Mouse (Mus musculus) hindbrain, embryonic 11.5 days (tissue): ENCODE measurements around the gene Olfr353. TPM values are rescaled to one million over a fixed set of nuclear protein-coding genes. Genes with fewer than 3 reads are reported as not detected.

Experiments used
- ATAC-seq: fragments of 200-750 bp; cut with Nextera tagmentation; 2 replicates; pipeline ENCODE4 v1.8.0; 2017; ENCODE audit warnings: mild to moderate bottlenecking, moderate TSS enrichment, moderate library complexity; ENCODE audit not compliant: low FRiP score
- DNase-seq: peaks from one replicate; pipeline ENCODE4 v3.0.0-alpha.2; 2015; ENCODE audit warnings: low spot score
- H3K27ac ChIP-seq: fragments of 300-500 bp; sonication (generic); 2 replicates; pipeline ENCODE4 v1.5.1; 2014; ENCODE audit warnings: mild to moderate bottlenecking, low read depth, low read length
- H3K27me3 ChIP-seq: fragments of 300-500 bp; sonication (generic); 2 replicates; pipeline ENCODE4 v1.6.1; 2014; ENCODE audit warnings: mild to moderate bottlenecking, low read length, moderate library complexity, mixed read lengths; ENCODE audit not compliant: control insufficient read depth, insufficient read depth
- H3K36me3 ChIP-seq: fragments of 300-500 bp; sonication (generic); 2 replicates; pipeline ENCODE4 v1.6.1; 2014; ENCODE audit warnings: mild to moderate bottlenecking, low read length, moderate library complexity, mixed read lengths; ENCODE audit not compliant: control insufficient read depth, insufficient read depth
- H3K4me1 ChIP-seq: fragments of 300-500 bp; sonication (generic); replicated peaks from 2 replicates; pipeline ENCODE4 v1.6.1; 2014; ENCODE audit warnings: low read length, mixed read lengths; ENCODE audit not compliant: control insufficient read depth, insufficient read depth
- H3K4me2 ChIP-seq: fragments of 300-500 bp; sonication (generic); replicated peaks from 2 replicates; pipeline ENCODE4 v1.6.1; 2014; ENCODE audit warnings: mild to moderate bottlenecking, low read depth, low read length
- H3K4me3 ChIP-seq: fragments of 300-500 bp; sonication (generic); 2 replicates; pipeline ENCODE4 v1.5.1; 2014; ENCODE audit warnings: low read depth, low read length
- H3K9ac ChIP-seq: fragments of 300-500 bp; sonication (generic); 2 replicates; pipeline ENCODE4 v1.6.1; 2014; ENCODE audit warnings: low read depth, low read length
- H3K9me3 ChIP-seq: fragments of 300-500 bp; sonication (generic); 2 replicates; pipeline ENCODE4 v1.6.1; 2016; ENCODE audit warnings: low read length; ENCODE audit not compliant: control insufficient read depth
- WGBS: fragments of 180-500 bp; shearing (Covaris S2); extraction: QIAGEN DNeasy Blood & Tissue Kit; methylation state at CpG from one replicate; pipeline ENCODE4 v1.1.7; 2014; 5-methylcytosine and 5-hydroxymethylcytosine counted together
- polyA plus RNA-seq: library from polyadenylated mRNA; unstranded; fragments of >200 nt; fragmentation: Nextera tagmentation; extraction: Ambion mirVana; gene quantifications from 2 replicates; pipeline ENCODE4 v1.2.1, GENCODE M21; 2014

Gene Olfr353
- polyA plus RNA-seq = not detected in 2 replicates

DNA sequence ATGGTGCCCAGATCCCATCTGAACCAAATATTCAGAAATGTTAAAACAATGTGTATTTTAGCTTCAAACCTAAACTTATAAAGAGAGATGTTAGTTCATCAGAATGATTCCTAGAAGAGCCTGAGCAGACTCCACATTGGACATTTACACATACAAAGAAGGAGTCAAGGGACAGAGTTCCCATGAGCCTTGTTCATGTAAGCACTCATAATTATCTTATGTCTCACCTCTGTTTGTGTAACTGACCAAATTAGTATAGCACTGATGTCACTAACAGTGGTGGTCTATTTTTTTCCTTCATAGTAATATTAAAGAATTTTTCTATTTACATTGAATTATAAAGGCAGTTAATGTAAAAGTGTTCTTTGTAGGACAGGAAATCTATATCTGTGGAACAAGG is at the start of gene Olfr353:
Gene Olfr353 (minus strand): TSS at position 101 of the 400 bp plus-strand sequence.
- ATAC-seq = no peak

DNA sequence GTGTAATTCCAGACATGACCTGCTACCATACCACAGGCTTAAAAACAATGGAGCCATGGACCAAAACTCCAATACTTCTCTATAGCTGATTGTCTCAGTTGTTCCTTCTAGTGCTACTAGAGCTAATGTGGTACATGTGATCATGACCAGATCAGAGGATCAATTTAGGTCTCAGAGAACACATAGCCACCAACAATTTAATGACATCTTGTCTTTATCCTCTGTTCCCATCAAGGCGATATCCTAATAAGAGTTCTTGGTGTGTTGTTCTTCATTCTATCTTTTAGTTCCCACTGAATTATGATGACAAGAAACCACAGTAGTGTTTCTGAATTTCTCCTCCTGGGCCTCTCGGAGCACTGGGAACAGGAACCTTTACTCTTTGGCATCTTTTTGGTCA is 44.1 kb upstream of the Olfr353 start, which contains the start of gene Olfr356:
Gene Olfr356 (plus strand): TSS at position 301 of the 400 bp plus-strand sequence.
- Histone ChIP-seq H3K36me3 (no peaks in the 10 kb centered on the region), H3K4me1 (no peaks in the 10 kb centered on the region), H3K4me2 (no peak within 1 kb of the TSS), H3K27ac (no peak within 1 kb of the TSS), H3K4me3 (no peak within 1 kb of the TSS), H3K27me3 (no peaks in the 10 kb centered on the region), H3K9ac (no peak within 1 kb of the TSS), H3K9me3 (no peaks in the 10 kb centered on the region)
- ATAC-seq (no peak), DNase-seq (no peak)
- WGBS = 85% methylated on average over 2 of the region's 2 CpGs

More for the DNA sequence above, at the start of gene Olfr353:
- H3K4me2 ChIP-seq = no peak within 1 kb of the TSS
- H3K9me3 ChIP-seq = peaks cover 6% of the 10 kb centered on the region
- H3K9ac ChIP-seq = no peak within 1 kb of the TSS
- no peak within 1 kb of the TSS for H3K4me3 ChIP-seq
- no peaks in the 10 kb centered on the region for H3K4me1 ChIP-seq
- no peaks in the 10 kb centered on the region for H3K27me3 ChIP-seq
- H3K36me3 ChIP-seq = no peaks in the 10 kb centered on the region
- no peak for DNase-seq
- no peak within 1 kb of the TSS for H3K27ac ChIP-seq

- Histone ChIP-seq H3K27ac (no peak within 1 kb of the TSS), H3K4me1 (no peaks in the 10 kb centered on the region)
- ATAC-seq = no peak
Observed at GRCm38 (mm10) chr2:36928797-36929196, 36.1 kb upstream of the Olfr353 start, which contains the start of gene Olfr355. Gene Olfr355, minus strand, starts transcription at chr2:36928897.

DNA sequence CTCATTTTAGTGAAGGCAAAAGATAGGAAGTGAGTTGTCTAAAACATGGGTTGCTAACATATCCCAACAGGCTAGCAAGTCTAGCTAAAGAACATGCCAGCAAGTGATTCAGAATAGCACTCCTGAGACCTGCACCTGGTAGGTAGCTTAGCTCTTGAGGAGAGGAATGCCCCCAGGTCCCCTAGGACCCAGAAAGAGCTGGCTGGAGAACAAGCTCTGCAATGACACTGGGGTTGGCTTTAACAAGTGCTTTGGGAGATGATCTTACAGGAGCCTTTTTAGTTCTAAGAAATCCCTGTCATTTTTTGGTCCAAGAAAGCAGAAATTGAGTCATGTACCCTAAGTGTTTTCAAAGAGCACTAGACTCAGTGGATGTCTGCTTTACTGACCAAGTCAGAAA is 12.6 kb upstream of the Olfr353 start, which contains the start of gene Olfr354:
Gene Olfr354 (plus strand): TSS at position 301 of the 400 bp plus-strand sequence.
- no peak within 1 kb of the TSS for H3K4me2 ChIP-seq
- no peaks in the 10 kb centered on the region for H3K4me1 ChIP-seq
- H3K27ac ChIP-seq = no peak within 1 kb of the TSS
- ATAC-seq = no peak
- H3K4me3 ChIP-seq = no peak within 1 kb of the TSS
- H3K9me3 ChIP-seq = no peaks in the 10 kb centered on the region; the same call in 1 of the 2 replicates
- H3K27me3 ChIP-seq = no peaks in the 10 kb centered on the region
- no peaks in the 10 kb centered on the region for H3K36me3 ChIP-seq
- DNase-seq = no peak
- no peak within 1 kb of the TSS for H3K9ac ChIP-seq

More at GRCm38 (mm10) chr2:36928797-36929196, 36.1 kb upstream of the Olfr353 start, which contains the start of gene Olfr355:
- no peak for DNase-seq
- Histone ChIP-seq H3K4me3 (no peak within 1 kb of the TSS), H3K4me2 (no peak within 1 kb of the TSS), H3K27me3 (no peaks in the 10 kb centered on the region), H3K9me3 (no peaks in the 10 kb centered on the region; the same call in 1 of the 2 replicates), H3K9ac (no peak within 1 kb of the TSS), H3K36me3 (no peaks in the 10 kb centered on the region)

GRCm38 (mm10) chr2:36897114-36897513 is 4.4 kb upstream of the Olfr353 start:
- H3K36me3 ChIP-seq = no peaks in the 10 kb centered on the region
- ATAC-seq (no peak), DNase-seq (no peak)
- no peak overlapping the region for H3K4me2 ChIP-seq
- H3K9ac ChIP-seq = no peak overlapping the region
- no peaks in the 10 kb centered on the region for H3K27me3 ChIP-seq
- peaks cover 2% of the 10 kb centered on the region for H3K9me3 ChIP-seq
- no peak overlapping the region for H3K4me3 ChIP-seq
- no peak overlapping the region for H3K27ac ChIP-seq
- no peaks in the 10 kb centered on the region for H3K4me1 ChIP-seq

DNA sequence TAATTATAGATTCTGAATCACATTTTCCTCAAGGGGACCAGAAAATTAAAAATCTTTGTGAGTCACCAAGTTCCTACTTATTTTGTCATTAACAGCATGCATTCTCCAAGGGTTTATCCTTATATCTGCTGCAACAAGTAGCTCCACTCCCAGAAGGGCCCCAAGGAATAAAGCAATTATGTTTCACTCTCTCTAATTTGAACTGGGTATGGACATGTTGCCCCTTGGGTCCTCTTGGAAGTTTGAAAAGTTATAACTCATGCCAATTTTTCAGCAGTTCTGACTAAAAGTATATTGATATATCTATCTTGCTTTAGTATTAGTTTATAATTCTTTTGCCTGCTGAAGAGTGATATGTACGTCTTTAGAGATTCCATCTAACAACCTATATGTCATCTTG is 24.6 kb downstream of the Olfr353 start, which contains the start of gene Olfr352:
Gene Olfr352 (plus strand): TSS at position 301 of the 400 bp plus-strand sequence.
- Histone ChIP-seq H3K4me2 (no peak within 1 kb of the TSS), H3K4me3 (no peak within 1 kb of the TSS), H3K36me3 (no peaks in the 10 kb centered on the region), H3K27me3 (no peaks in the 10 kb centered on the region), H3K27ac (no peak within 1 kb of the TSS), H3K9ac (no peak within 1 kb of the TSS), H3K4me1 (no peaks in the 10 kb centered on the region), H3K9me3 (no peaks in the 10 kb centered on the region)
- no peak for DNase-seq
- WGBS = 83% methylated on average over 1 of the region's 1 CpGs
- no peak for ATAC-seq

DNA sequence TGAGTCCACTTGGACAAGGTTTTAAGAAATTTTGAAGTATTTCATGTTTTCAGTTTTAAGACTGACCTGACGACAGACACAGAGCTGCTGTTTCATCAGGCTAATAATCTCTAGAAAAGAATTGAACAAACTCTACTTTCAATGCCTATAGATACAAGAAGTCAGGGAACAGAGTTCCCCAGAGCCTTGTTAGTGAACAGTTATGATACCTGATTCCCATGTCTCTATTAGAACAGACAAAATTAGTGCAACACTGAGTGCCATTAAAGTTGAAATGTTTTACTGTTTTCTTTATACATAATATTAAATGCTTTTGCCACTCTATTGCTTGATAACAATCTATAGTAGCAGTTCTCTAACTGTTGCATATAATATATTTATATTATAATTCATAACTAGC is 30.2 kb downstream of the Olfr353 start, which contains the start of gene Olfr351:
Gene Olfr351 (minus strand): TSS at position 101 of the 400 bp plus-strand sequence.
- Histone ChIP-seq H3K36me3 (no peaks in the 10 kb centered on the region), H3K27me3 (no peaks in the 10 kb centered on the region)

DNA sequence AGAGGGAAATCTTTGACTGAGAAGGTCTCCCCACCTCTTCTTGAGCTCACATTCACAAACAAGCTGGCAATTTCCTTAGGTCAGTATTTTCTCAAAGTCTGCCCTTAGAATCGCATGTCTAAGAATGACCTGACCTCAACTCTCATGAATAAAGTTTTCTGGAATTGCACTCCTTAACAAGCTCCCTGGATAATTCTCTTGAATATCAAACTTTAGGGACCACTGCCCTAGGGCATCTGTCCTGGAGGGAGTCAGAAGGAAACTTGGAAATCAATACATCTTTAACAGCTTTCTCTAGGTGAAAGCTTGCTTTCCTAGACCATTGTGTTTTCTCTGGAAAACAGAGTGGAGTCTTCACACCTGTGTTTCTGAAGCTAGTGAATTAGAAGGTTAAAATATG is 46.7 kb downstream of the Olfr353 start, which contains the start of gene Olfr350:
Gene Olfr350 (plus strand): TSS at position 301 of the 400 bp plus-strand sequence.
- ATAC-seq (no peak), DNase-seq (no peak)
- no peak within 1 kb of the TSS for H3K9ac ChIP-seq
- H3K4me3 ChIP-seq = no peak within 1 kb of the TSS
- H3K4me2 ChIP-seq = no peak within 1 kb of the TSS
- 80% methylated on average over 1 of the region's 1 CpGs for WGBS
- no peaks in the 10 kb centered on the region for H3K4me1 ChIP-seq
- H3K36me3 ChIP-seq = no peaks in the 10 kb centered on the region
- no peaks in the 10 kb centered on the region for H3K9me3 ChIP-seq
- no peak within 1 kb of the TSS for H3K27ac ChIP-seq
- H3K27me3 ChIP-seq = no peaks in the 10 kb centered on the region

More for the DNA sequence above, 30.2 kb downstream of the Olfr353 start, which contains the start of gene Olfr351:
- no peaks in the 10 kb centered on the region for H3K4me1 ChIP-seq
- H3K9ac ChIP-seq = no peak within 1 kb of the TSS
- DNase-seq = no peak
- H3K4me3 ChIP-seq = no peak within 1 kb of the TSS
- no peak within 1 kb of the TSS for H3K27ac ChIP-seq
- 85% methylated on average over 1 of the region's 1 CpGs for WGBS
- no peak within 1 kb of the TSS for H3K4me2 ChIP-seq
- ATAC-seq = no peak
- H3K9me3 ChIP-seq = peaks cover 4% of the 10 kb centered on the region; the same call in 1 of the 2 replicates
